Mouse (Mus musculus) hindbrain, embryonic 15.5 days (tissue): Measurements from ENCODE around the gene Lrit2. TPM values are rescaled to one million over a fixed set of nuclear protein-coding genes. Genes with fewer than 3 reads are reported as not detected.

Experiments used
- ATAC-seq: fragments of 200-750 bp; cut with Nextera tagmentation; 2 replicates; pipeline ENCODE4 v1.8.0; 2017; ENCODE audit warnings: low read depth, moderate number of reproducible peaks, moderate TSS enrichment; ENCODE audit not compliant: low FRiP score
- H3K27ac ChIP-seq: fragments of 300-500 bp; sonication (generic); replicated peaks from 2 replicates; pipeline ENCODE4 v1.5.1; 2015; ENCODE audit warnings: mild to moderate bottlenecking, inconsistent platforms
- H3K27me3 ChIP-seq: fragments of 300-500 bp; sonication (generic); 2 replicates; pipeline ENCODE4 v1.6.1; 2015; ENCODE audit warnings: control low read depth, inconsistent platforms
- H3K36me3 ChIP-seq: fragments of 300-500 bp; sonication (generic); 2 replicates; pipeline ENCODE4 v1.6.1; 2015; ENCODE audit warnings: control low read depth, inconsistent platforms
- H3K4me1 ChIP-seq: fragments of 300-500 bp; sonication (generic); replicated peaks from 2 replicates; pipeline ENCODE4 v1.6.1; 2015; ENCODE audit warnings: control low read depth, inconsistent platforms
- H3K4me2 ChIP-seq: fragments of 300-500 bp; sonication (generic); 2 replicates; pipeline ENCODE4 v1.6.1; 2015; ENCODE audit warnings: moderate library complexity, mild to moderate bottlenecking, inconsistent platforms
- H3K4me3 ChIP-seq: fragments of 300-500 bp; sonication (generic); 2 replicates; pipeline ENCODE4 v1.5.1; 2015; ENCODE audit warnings: mild to moderate bottlenecking, inconsistent platforms
- H3K9ac ChIP-seq: fragments of 300-500 bp; sonication (generic); 2 replicates; pipeline ENCODE4 v1.6.1; 2015; ENCODE audit warnings: inconsistent platforms
- H3K9me3 ChIP-seq: fragments of 300-500 bp; sonication (generic); 2 replicates; pipeline ENCODE4 v1.6.1; 2016; ENCODE audit warnings: control low read depth, inconsistent platforms
- WGBS: fragments of 180-500 bp; shearing (Covaris S2); methylation state at CpG from one replicate; pipeline ENCODE4 v1.1.7; 2015; 5-methylcytosine and 5-hydroxymethylcytosine counted together
- polyA plus RNA-seq: library from polyadenylated mRNA; unstranded; fragments of >200 nt; fragmentation: Nextera tagmentation; extraction: Ambion mirVana; gene quantifications from 2 replicates; pipeline ENCODE4 v1.2.1, GENCODE M21; 2015

Lrit2 gene
- polyA plus RNA-seq, 1 experiment from 2014 or later: not detected

DNA sequence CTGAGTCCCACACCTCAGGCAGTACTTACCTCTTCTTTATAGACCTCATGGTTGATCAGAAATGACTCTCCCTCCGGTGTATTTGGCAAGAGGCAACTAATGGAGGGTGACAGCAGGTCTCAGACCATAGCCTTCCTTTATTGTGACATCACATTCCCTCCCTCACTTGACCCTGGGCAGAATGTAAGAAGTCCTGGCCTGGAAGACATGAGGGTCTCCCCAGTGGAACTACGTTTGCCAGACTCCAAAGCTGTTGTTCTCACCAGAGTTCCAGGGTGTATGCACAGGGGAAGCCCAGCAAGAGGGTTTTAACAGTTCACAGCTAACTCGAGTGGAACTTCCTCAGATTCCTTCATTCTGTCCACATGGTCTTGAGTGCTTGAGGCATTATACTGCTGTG lies 46.2 kb downstream of the Lrit2 start, which contains the start of gene 2610528A11Rik:
Gene 2610528A11Rik, minus strand, starts transcription at position 101 of the 400 bp plus-strand sequence.
- 72% methylated on average over 3 of the region's 3 CpGs for WGBS
- Histone ChIP-seq H3K4me3 (no peak within 1 kb of the TSS), H3K4me2 (no peak within 1 kb of the TSS), H3K9me3 (no peaks in the 10 kb centered on the region), H3K27ac (no peak within 1 kb of the TSS), H3K4me1 (no peaks in the 10 kb centered on the region), H3K27me3 (no peaks in the 10 kb centered on the region), H3K36me3 (peaks cover 5% of the 10 kb centered on the region; the same call in 1 of the 2 replicates), H3K9ac (no peak within 1 kb of the TSS)
- ATAC-seq: no peak

- H3K4me3 ChIP-seq: no peak overlapping the region
- H3K4me1 ChIP-seq: no peaks in the 10 kb centered on the region
- no peaks in the 10 kb centered on the region for H3K9me3 ChIP-seq
- no peak overlapping the region for H3K27ac ChIP-seq
- no peaks in the 10 kb centered on the region for H3K27me3 ChIP-seq
- no peak overlapping the region for H3K4me2 ChIP-seq
- H3K9ac ChIP-seq: no peak overlapping the region
- 98% methylated on average over 4 of the region's 4 CpGs for WGBS
- peaks cover 40% of the 10 kb centered on the region for H3K36me3 ChIP-seq
- no peak for ATAC-seq
Observed at GRCm38 (mm10) chr14:37119233-37119632, 51.5 kb downstream of the Lrit2 start.

Other genes starting within 250 kb of the Lrit2 start
- 97.2 and 103 TPM in 2 replicates for gene Ccser2, start 99.2 kb upstream of the Lrit2 start, polyA plus RNA-seq
- gene Rgr, start 19.0 kb upstream of the Lrit2 start, polyA plus RNA-seq: not detected in 2 replicates
- gene Lrit1, start 13.1 kb upstream of the Lrit2 start, polyA plus RNA-seq: not detected in 2 replicates
- gene Cdhr1, start 30.4 kb downstream of the Lrit2 start, polyA plus RNA-seq: 2.9 and 3.3 TPM in 2 replicates
- 0.27 and 0.39 TPM in 2 replicates for gene 2610528A11Rik, start 46.1 kb downstream of the Lrit2 start, polyA plus RNA-seq
- 199 and 208 TPM in 2 replicates for gene Ghitm, start 67.3 kb downstream of the Lrit2 start, polyA plus RNA-seq